Mouse (Mus musculus): ENCODE measurements around the gene Pxdc1. TPM values are rescaled to one million over a fixed set of nuclear protein-coding genes. Genes with fewer than 3 reads are reported as not detected.

Gene Pxdc1
- polyA plus RNA-seq, 1 experiment from 2014 or later: 24.8 TPM

- Histone ChIP-seq H3K4me2 (ENCODE audit: low read depth, low read length) (no peak overlapping the region), H3K9me3 (ENCODE audit: low read length) (no peaks in the 10 kb centered on the region), H3K4me1 (ENCODE audit: insufficient read depth) (peaks cover 10% of the 10 kb centered on the region), H3K36me3 (replicated peaks; ENCODE audit: insufficient read depth, low read length) (no peaks in the 10 kb centered on the region), H3K4me3 (ENCODE audit: low read depth, low read length) (no peak overlapping the region), H3K27ac (ENCODE audit: low read depth) (no peak overlapping the region), H3K27me3 (ENCODE audit: insufficient read depth, low read length) (no peaks in the 10 kb centered on the region), H3K9ac (replicated peaks) (no peak overlapping the region)
- DNase-seq (no peak), ATAC-seq (no peak)
- 68% methylated on average over 16 of the region's 16 CpGs for WGBS (ENCODE audit: insufficient replicate concordance)
- no peak for TF ChIP-seq CTCF (IDR thresholded peaks at IDR 0.05; ENCODE audit: low read depth)
- TF ChIP-seq EP300 (IDR thresholded peaks at IDR 0.05; ENCODE audit: low read depth): no peak
Observed at GRCm38 (mm10) chr13:34669919-34670865, 16.9 kb upstream of the Pxdc1 start.

- H3K4me2 ChIP-seq (ENCODE audit: low read depth, low read length): no peak overlapping the region
- 26% methylated on average over 8 of the region's 8 CpGs for WGBS (ENCODE audit: insufficient replicate concordance)
- H3K9ac ChIP-seq (replicated peaks): no peak overlapping the region
- H3K27me3 ChIP-seq (ENCODE audit: insufficient read depth, low read length): no peaks in the 10 kb centered on the region
- DNase-seq: no peak
- H3K9me3 ChIP-seq (ENCODE audit: low read length): no peaks in the 10 kb centered on the region
- H3K27ac ChIP-seq (ENCODE audit: low read depth): no peak overlapping the region
- ATAC-seq: no peak
- no peaks in the 10 kb centered on the region for H3K36me3 ChIP-seq (replicated peaks; ENCODE audit: insufficient read depth, low read length)
- H3K4me1 ChIP-seq (ENCODE audit: insufficient read depth): peaks cover 10% of the 10 kb centered on the region
- TF ChIP-seq EP300 (IDR thresholded peaks at IDR 0.05; ENCODE audit: low read depth): no peak
- TF ChIP-seq CTCF (IDR thresholded peaks at IDR 0.05; ENCODE audit: low read depth): no peak
- H3K4me3 ChIP-seq (ENCODE audit: low read depth, low read length): no peak overlapping the region
Observed at GRCm38 (mm10) chr13:34667197-34667596, 13.9 kb upstream of the Pxdc1 start.

GRCm38 (mm10) chr13:34665074-34665473, 11.8 kb upstream of the Pxdc1 start:
- H3K9me3 ChIP-seq (ENCODE audit: low read length): no peaks in the 10 kb centered on the region
- no peaks in the 10 kb centered on the region for H3K27me3 ChIP-seq (ENCODE audit: insufficient read depth, low read length)
- DNase-seq (no peak), ATAC-seq (peak; percentile 58; the same call in 1 of the 2 replicates)
- no peaks in the 10 kb centered on the region for H3K36me3 ChIP-seq (replicated peaks; ENCODE audit: insufficient read depth, low read length)
- WGBS (ENCODE audit: insufficient replicate concordance): 62% methylated on average over 4 of the region's 4 CpGs
- H3K4me3 ChIP-seq (ENCODE audit: low read depth, low read length): no peak overlapping the region
- no peak overlapping the region for H3K4me2 ChIP-seq (ENCODE audit: low read depth, low read length)
- peak overlapping the region; percentile 59 for H3K27ac ChIP-seq (ENCODE audit: low read depth)
- TF ChIP-seq EP300 (IDR thresholded peaks at IDR 0.05; ENCODE audit: low read depth): peak; percentile 48; the same call in 1 of the 2 replicates
- TF ChIP-seq CTCF (IDR thresholded peaks at IDR 0.05; ENCODE audit: low read depth): no peak
- no peak overlapping the region for H3K9ac ChIP-seq (replicated peaks)
- H3K4me1 ChIP-seq (ENCODE audit: insufficient read depth): peaks cover 10% of the 10 kb centered on the region

- Histone ChIP-seq H3K4me2 (ENCODE audit: low read depth, low read length) (no peak overlapping the region), H3K36me3 (replicated peaks; ENCODE audit: insufficient read depth, low read length) (no peaks in the 10 kb centered on the region), H3K27me3 (ENCODE audit: insufficient read depth, low read length) (no peaks in the 10 kb centered on the region), H3K4me3 (ENCODE audit: low read depth, low read length) (no peak overlapping the region), H3K9ac (replicated peaks) (no peak overlapping the region), H3K9me3 (ENCODE audit: low read length) (no peaks in the 10 kb centered on the region), H3K4me1 (ENCODE audit: insufficient read depth) (peaks cover 7% of the 10 kb centered on the region; the same call in 1 of the 2 replicates), H3K27ac (ENCODE audit: low read depth) (no peak overlapping the region)
- no peak for DNase-seq
- no peak for TF ChIP-seq EP300 (IDR thresholded peaks at IDR 0.05; ENCODE audit: low read depth)
- TF ChIP-seq CTCF (IDR thresholded peaks at IDR 0.05; ENCODE audit: low read depth): no peak
- WGBS (ENCODE audit: insufficient replicate concordance): 71% methylated on average over 6 of the region's 6 CpGs
- no peak for ATAC-seq
Observed at GRCm38 (mm10) chr13:34663762-34664161, 10.5 kb upstream of the Pxdc1 start.

- DNase-seq: peak; percentile 40
- Histone ChIP-seq H3K4me2 (ENCODE audit: low read depth, low read length) (peak overlapping the region; percentile 40), H3K4me1 (ENCODE audit: insufficient read depth) (0 out of 2 replicates have a peak, but pooled peaks cover 2% of the 10 kb centered on the region), H3K4me3 (ENCODE audit: low read depth, low read length) (no peak overlapping the region), H3K36me3 (replicated peaks; ENCODE audit: insufficient read depth, low read length) (no peaks in the 10 kb centered on the region), H3K27me3 (ENCODE audit: insufficient read depth, low read length) (no peaks in the 10 kb centered on the region), H3K9ac (replicated peaks) (no peak overlapping the region), H3K9me3 (ENCODE audit: low read length) (no peaks in the 10 kb centered on the region), H3K27ac (ENCODE audit: low read depth) (peak overlapping the region; percentile 88)
- 39% methylated on average over 4 of the region's 4 CpGs for WGBS (ENCODE audit: insufficient replicate concordance)
- ATAC-seq: peak; percentile 87
- TF ChIP-seq EP300 (IDR thresholded peaks at IDR 0.05; ENCODE audit: low read depth) (0 out of 2 replicates have a peak, but pooled peaks have one; percentile 30), CTCF (IDR thresholded peaks at IDR 0.05; ENCODE audit: low read depth) (no peak)
Observed at GRCm38 (mm10) chr13:34659507-34659906, 6.2 kb upstream of the Pxdc1 start.

- no peak overlapping the region for H3K27ac ChIP-seq (ENCODE audit: low read depth)
- no peaks in the 10 kb centered on the region for H3K36me3 ChIP-seq (replicated peaks; ENCODE audit: insufficient read depth, low read length)
- DNase-seq: no peak
- TF ChIP-seq CTCF (IDR thresholded peaks at IDR 0.05; ENCODE audit: low read depth) (no peak), EP300 (IDR thresholded peaks at IDR 0.05; ENCODE audit: low read depth) (no peak)
- peaks cover 21% of the 10 kb centered on the region for H3K27me3 ChIP-seq (ENCODE audit: insufficient read depth, low read length)
- no peak overlapping the region for H3K9ac ChIP-seq (replicated peaks)
- no peaks in the 10 kb centered on the region for H3K9me3 ChIP-seq (ENCODE audit: low read length)
- H3K4me1 ChIP-seq (ENCODE audit: insufficient read depth): peaks cover 5% of the 10 kb centered on the region; the same call in 1 of the 2 replicates
- ATAC-seq: no peak
- WGBS (ENCODE audit: insufficient replicate concordance): 63% methylated on average over 5 of the region's 5 CpGs
- H3K4me3 ChIP-seq (ENCODE audit: low read depth, low read length): no peak overlapping the region
- H3K4me2 ChIP-seq (ENCODE audit: low read depth, low read length): no peak overlapping the region
Observed at GRCm38 (mm10) chr13:34656351-34656750, 3.1 kb upstream of the Pxdc1 start.
